Mouse (Mus musculus) urinary bladder, postnatal 10 days (tissue): ENCODE data around the gene Bphl.
"Not testable (repeated sequence)": the region's sequence is repeated elsewhere in the genome, so short reads cannot be mapped to it uniquely, and the experiment has no call there.

ENCODE experiments used
- DNase-seq: peaks from one replicate; pipeline ENCODE4 v3.0.0; 2022; ENCODE audit warnings: low spot score

The Bphl gene

GRCm38 (mm10) chr13:34088201-34088649 is 50.8 kb downstream of the Bphl start:
- not testable (repeated sequence) for DNase-seq

DNA sequence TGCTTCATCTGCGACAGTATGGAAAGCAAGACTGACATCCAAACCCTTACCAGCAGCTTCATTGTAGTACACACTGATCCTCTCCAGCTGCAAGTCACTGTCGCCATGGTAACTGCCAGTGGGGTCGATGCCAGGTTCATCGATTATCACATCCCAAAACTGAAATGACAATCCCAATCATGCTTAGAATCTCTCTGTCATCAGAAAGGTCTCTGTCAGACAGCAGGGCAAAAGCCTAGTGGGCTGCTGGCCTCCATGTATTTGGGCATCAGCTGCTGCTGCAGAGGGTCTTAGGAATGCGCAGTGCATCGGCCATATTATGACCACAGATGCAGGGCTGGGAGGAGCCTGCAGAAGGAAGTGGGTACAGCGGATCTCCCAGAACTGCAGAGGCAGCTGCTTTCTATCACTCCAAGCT is 51.5 kb downstream of the Bphl start:
- DNase-seq = no peak

- no peak for DNase-seq
Measured at GRCm38 (mm10) chr13:34089358-34089757, 52.0 kb downstream of the Bphl start.

- no peak for DNase-seq
Measured at GRCm38 (mm10) chr13:34095542-34096435, 58.4 kb downstream of the Bphl start.

GRCm38 (mm10) chr13:34096455-34096854 is 59.1 kb downstream of the Bphl start:
- no peak for DNase-seq

GRCm38 (mm10) chr13:34097086-34097485 is 59.7 kb downstream of the Bphl start:
- DNase-seq = no peak

GRCm38 (mm10) chr13:34100733-34101132 is 63.3 kb downstream of the Bphl start:
- DNase-seq = no peak

DNA sequence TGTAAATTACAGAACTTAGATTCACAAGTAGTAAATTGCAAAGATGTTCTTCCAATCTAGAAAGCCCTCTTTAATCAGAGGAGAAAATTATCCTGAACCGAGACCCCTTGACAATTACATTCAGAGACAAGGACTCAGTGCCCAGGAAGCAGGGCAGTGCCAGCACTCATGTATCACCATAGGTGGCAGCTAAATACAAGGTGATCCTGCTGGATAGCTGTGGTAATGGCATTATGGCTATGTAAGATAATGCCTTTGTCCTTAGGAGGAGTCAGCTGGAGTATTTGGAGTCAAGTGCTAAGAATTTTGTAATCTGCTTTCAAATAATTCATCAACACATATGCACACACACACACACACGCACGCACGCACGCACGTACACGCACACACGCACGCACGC is 63.9 kb downstream of the Bphl start:
- no peak for DNase-seq

DNA sequence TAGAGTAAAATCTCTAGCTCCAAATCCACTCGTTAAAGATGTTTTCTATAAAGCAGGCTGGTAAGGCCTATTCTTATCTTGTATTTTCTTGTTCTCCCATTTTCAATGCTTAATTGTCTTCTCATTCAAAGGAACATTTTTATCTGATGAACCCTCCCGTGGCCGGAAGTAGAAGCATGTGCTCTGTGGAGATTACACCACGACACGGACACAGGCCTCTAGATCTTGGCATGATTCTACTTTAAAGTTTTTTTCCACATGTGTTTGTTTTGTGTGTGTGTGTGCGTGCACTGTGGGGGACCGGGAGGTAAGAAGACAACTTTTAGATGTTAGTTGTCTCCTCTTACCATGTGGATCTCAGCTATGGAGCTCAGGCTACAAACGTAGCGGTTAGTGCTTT is 64.5 kb downstream of the Bphl start:
- DNase-seq = no peak

- DNase-seq = no peak
Measured at GRCm38 (mm10) chr13:34105364-34105763, 68.0 kb downstream of the Bphl start.

GRCm38 (mm10) chr13:34106256-34106655 is 68.9 kb downstream of the Bphl start:
- DNase-seq = no peak

- no peak for DNase-seq
Measured at GRCm38 (mm10) chr13:34106999-34107398, 69.6 kb downstream of the Bphl start.

- no peak for DNase-seq
Measured at GRCm38 (mm10) chr13:34109035-34109676, 71.8 kb downstream of the Bphl start.

- no peak for DNase-seq
Measured at GRCm38 (mm10) chr13:34109677-34110058, 72.3 kb downstream of the Bphl start.

- DNase-seq = no peak
Measured at GRCm38 (mm10) chr13:34111019-34111418, 73.6 kb downstream of the Bphl start.

DNA sequence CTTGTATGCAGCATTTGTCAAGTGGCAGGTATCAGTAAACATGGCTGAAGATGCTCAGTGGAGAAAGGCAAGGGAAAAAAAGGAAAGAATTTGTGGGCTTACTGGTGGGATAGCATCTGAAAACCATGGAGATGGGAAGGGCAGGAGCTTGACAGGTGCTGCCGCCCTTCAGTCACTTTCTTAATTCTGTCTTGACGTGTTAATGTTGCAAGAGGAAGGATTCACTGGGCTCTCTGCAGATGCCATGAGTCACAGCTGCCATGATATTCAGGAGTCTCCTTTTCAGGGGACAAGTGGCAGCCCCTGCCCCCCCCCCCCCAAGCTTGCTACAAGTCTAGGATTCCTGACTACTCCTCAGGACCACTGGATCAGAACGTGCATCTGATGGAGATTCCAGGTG is 74.5 kb downstream of the Bphl start:
- no peak for DNase-seq

DNA sequence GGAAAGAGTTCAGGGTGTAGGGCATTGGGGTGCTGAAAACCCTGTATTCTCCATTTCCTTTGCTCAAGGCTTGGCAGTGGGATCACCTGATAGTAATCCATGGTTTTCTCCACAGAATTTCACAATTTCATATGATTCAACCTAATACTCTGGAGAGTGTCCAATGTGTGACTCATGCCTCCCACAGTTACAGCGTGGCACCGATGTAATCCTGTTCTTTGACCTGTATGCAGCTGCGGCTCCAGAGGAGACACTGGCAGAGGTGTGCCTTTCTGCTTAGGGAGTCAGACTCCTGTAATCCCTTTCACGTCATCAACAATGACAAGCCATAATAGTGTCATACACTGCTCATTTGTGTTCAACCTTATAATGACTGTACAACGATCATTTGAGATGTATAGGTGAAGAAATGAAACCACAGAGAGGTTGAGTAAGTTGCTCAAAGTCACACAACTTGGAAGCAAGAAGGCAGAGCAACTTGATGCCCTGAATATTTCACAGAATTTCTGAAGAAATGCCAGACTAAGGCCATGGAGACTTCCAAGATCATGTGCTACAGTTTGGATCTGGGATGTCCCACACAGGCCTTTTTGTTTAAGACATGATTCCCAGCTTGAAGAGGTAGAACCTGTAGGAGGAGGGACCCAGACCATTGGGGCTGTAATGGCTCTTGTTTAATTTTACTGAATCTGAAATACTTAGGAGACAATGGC is 75.1 kb downstream of the Bphl start:
- DNase-seq = no peak

DNA sequence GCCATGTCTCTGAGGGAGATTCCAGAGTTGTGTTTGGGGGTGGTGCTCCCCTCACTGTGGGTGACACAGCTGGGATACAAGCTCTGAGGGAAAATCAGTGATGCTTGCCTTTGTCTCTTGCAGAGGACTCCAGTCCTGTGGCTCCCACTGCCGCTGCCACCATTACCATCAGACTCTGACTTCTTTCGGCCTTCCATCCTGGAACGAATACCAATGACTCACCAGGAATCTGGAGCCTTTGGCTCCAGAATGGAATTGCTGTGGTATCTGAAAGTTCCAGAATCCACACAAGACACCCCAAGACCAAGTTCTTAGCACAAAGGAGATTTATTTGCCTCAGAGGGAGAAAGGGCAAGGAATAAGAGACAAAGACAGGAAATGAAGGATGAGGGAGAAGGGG is 75.7 kb downstream of the Bphl start:
- no peak for DNase-seq

DNA sequence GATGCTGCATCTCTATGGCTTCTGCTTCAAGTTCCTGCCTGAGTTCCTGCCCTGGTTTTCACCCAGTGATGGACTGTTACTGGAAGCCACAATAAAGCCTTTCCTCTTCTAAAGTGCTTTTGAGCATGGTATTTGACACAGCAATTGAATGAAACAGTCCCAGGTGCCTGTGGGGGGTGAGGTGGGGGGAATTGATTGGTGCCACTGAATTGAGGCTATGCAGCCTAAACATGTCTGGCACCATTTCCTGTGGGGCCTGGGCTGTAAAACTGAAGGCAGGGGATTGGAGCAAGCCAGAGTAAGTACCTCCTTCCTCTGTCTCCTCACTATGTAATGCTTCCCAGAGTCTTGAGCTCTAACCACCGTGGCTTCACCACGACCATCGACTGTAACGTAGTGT is 77.3 kb downstream of the Bphl start:
- DNase-seq = no peak

GRCm38 (mm10) chr13:34116508-34116907 is 79.1 kb downstream of the Bphl start:
- no peak for DNase-seq

DNA sequence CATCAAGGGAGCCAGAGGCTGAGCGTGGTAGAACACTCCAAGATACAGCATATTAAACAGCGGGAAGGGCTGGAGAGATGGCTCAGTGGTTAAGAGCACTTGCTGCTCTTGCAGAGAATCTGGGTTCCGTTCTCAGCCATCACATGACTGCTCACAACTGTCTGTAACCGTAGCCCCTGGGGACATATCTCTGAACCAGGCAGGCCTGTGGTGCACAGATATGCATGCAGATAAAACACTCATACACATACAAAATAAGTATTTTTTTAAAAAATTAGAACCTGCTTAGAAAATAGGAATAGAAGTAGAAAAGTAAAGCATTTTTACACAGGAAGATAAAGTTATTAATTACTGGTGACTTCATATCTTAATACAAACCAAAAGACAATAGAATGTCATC is 81.4 kb downstream of the Bphl start:
- DNase-seq = no peak

- DNase-seq = no peak
Measured at GRCm38 (mm10) chr13:34119406-34119805, 82.0 kb downstream of the Bphl start.

- DNase-seq = no peak
Measured at GRCm38 (mm10) chr13:34120536-34120935, 83.1 kb downstream of the Bphl start.
